Comparison of ENCODE assay signal across 9 mouse cellular contexts in the genomic region with DNA sequence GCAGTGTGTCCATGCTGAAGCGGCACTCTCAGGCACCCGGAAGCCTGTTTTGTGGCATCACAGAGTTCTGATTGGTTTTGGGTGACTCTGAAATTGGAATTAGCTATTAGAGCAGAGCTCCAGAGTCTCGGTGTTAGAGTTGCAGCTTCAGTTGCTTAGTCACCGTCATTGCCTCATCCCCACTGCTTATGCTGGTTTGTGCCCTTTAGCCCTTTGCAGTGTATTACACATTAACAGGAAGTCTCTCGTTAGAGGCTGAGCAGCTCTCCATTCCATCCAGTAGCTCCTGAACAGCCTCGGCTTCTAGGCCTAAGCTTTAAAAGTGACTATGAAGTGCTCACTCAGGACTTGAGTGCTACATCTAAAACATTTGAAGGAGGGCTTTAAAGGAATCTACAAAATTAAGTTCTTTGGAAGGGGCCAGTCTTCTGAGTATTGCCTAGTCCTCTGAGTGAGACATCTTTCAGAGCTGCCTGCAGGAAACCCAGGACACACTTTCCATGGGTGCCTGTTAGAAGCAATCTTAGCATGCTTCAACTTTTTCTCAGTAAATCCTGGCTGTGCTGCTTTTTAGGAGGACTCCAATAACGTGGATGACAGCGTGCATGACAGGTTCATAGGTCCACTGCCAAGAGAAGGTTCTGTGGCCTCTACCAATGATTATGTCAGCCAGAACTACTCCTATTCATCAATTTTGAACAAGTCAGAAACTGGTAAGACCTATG. TPM values are rescaled to one million over a fixed set of nuclear protein-coding genes. Genes with fewer than 3 reads are reported as not detected.
DNase-seq lines count a peak whose midpoint lies in the region; ATAC-seq and TF ChIP-seq lines count a peak whose summit lies in the region.
"Had no signal": no experiment of that assay in that cellular context is flagged by ENCODE, and none has a peak within 500 bp of the region (broad histone marks: within the 10 kb centered on the region; RNA-seq: fewer than 3 reads in every experiment).

No protein-coding gene starts in this region.

- no peaks in the 10 kb centered on the region for H3K27me3 ChIP-seq in thymus, adult 2 months (ENCODE audit: control insufficient read depth, insufficient read depth, low read length)

- H3K4me3 ChIP-seq in thymus, adult 2 months (ENCODE audit: control insufficient read depth, insufficient read depth, low read length), result no peak overlapping the region
- no peak overlapping the region for H3K4me3 ChIP-seq in layer of hippocampus, adult 2 months

- DNase-seq in NIH3T3 (ENCODE audit: low read depth), result peak; percentile 76
- peak; percentile 22 for DNase-seq in liver
- peak; percentile 57 to 64 for DNase-seq in lung, postnatal 4 days
- no peak for DNase-seq in cerebellum, adult 11-12 months
- DNase-seq in testis, postnatal 14 days (ENCODE audit: low spot score), result no peak
- DNase-seq in thymus, adult 2 months, result no peak
- DNase-seq in layer of hippocampus, adult 2 months (ENCODE audit: low spot score in 2 of 2), result no peak
- DNase-seq: thymus, adult 18-20 months had no signal

- ATAC-seq in granulocyte monocyte progenitor cell, adult 5-6 weeks (replicated peaks; ENCODE audit: poor library complexity, severe bottlenecking), result peak; percentile 100

- no peak overlapping the region for H3K27ac ChIP-seq in thymus, adult 2 months (ENCODE audit: control insufficient read depth, insufficient read depth, low read length)
- H3K27ac ChIP-seq in layer of hippocampus, adult 2 months, result no peak overlapping the region

- H3K36me3 ChIP-seq in thymus, adult 2 months (ENCODE audit: control insufficient read depth, insufficient read depth, low read length), result peaks cover 37% of the 10 kb centered on the region

- peaks cover 3% of the 10 kb centered on the region; the same call in 1 of the 2 replicates for H3K4me1 ChIP-seq in thymus, adult 2 months (replicated peaks; ENCODE audit: control insufficient read depth, insufficient read depth, low read length)

- 91% methylated on average over 8 of the region's 8 CpGs for WGBS in thymus, adult 2 months

- TF ChIP-seq CTCF in thymus, adult 2 months (IDR thresholded peaks at IDR 0.05; ENCODE audit: borderline replicate concordance, control insufficient read depth, extremely low read depth, insufficient read depth, low read length, poor library complexity), result no peak
- no peak for TF ChIP-seq CTCF in layer of hippocampus, adult 2 months (conservative IDR thresholded peaks at IDR 0.05)

- TF ChIP-seq POLR2A in thymus, adult 2 months (IDR thresholded peaks at IDR 0.05; ENCODE audit: control insufficient read depth, extremely low read depth, insufficient read depth, low read length, poor library complexity), result no peak

RNA-seq across cellular contexts. Expression of a gene that starts 32.8 kb away (rescaled TPM):
- total RNA-seq in granulocyte monocyte progenitor cell, adult 5-6 weeks (2014; fragmentation: Nextera tagmentation), result 49.8 and 52.5 TPM in 2 replicates
- total RNA-seq in granulocyte monocyte progenitor cell, adult 5-6 weeks (2017), result 125 and 135 TPM in 2 replicates
- polyA plus RNA-seq in thymus, adult 2 months (2012; rRNA removed), result 12.6 and 13.2 TPM in 2 replicates
- total RNA-seq in layer of hippocampus, adult 2 months (2021), result 10 to 100 TPM; 65.3 to 66.9 TPM

Comparison
In these comparisons a context has a peak if more than half of its experiments do, and no peak if none do; other contexts are left out.
1. DNase-seq: peak in NIH3T3 (single experiment), liver (single experiment) and lung, postnatal 4 days (2 of 2); none in cerebellum, adult 11-12 months (single experiment), testis, postnatal 14 days (single experiment), thymus, adult 2 months (single experiment) and layer of hippocampus, adult 2 months (0 of 2).